Mouse (Mus musculus) limb, embryonic 14.5 days (tissue): ENCODE results near the gene Sptan1. TPM values are rescaled to one million over a fixed set of nuclear protein-coding genes. Genes with fewer than 3 reads are reported as not detected.

Experiments
- ATAC-seq: fragments of 200-750 bp; cut with Nextera tagmentation; 2 replicates; pipeline ENCODE4 v1.8.0; 2017; ENCODE audit warnings: low read depth, moderate number of reproducible peaks, moderate TSS enrichment; ENCODE audit not compliant: low FRiP score
- DNase-seq: peaks from one replicate; pipeline ENCODE4 v3.0.0-alpha.2; 2015; ENCODE audit warnings: low spot score
- H3K27ac ChIP-seq: fragments of 300-500 bp; sonication (generic); replicated peaks from 2 replicates; pipeline ENCODE4 v1.5.1; 2014; ENCODE audit warnings: low read depth, mild to moderate bottlenecking, low read length, moderate library complexity, mixed read lengths
- H3K27me3 ChIP-seq: fragments of 300-500 bp; sonication (generic); 2 replicates; pipeline ENCODE4 v1.6.1; 2014; ENCODE audit warnings: low read length, mixed read lengths; ENCODE audit not compliant: control insufficient read depth, insufficient read depth
- H3K36me3 ChIP-seq: fragments of 300-500 bp; sonication (generic); 2 replicates; pipeline ENCODE4 v1.6.1; 2014; ENCODE audit warnings: mild to moderate bottlenecking, low read length, moderate library complexity, mixed read lengths; ENCODE audit not compliant: control insufficient read depth, insufficient read depth
- H3K4me1 ChIP-seq: fragments of 300-500 bp; sonication (generic); 2 replicates; pipeline ENCODE4 v1.6.1; 2014; ENCODE audit warnings: antibody characterized with exemption, low read length, mixed read lengths; ENCODE audit not compliant: control insufficient read depth, insufficient read depth
- H3K4me2 ChIP-seq: fragments of 300-500 bp; sonication (generic); replicated peaks from 2 replicates; pipeline ENCODE4 v1.6.1; 2014; ENCODE audit warnings: low read depth, mild to moderate bottlenecking, low read length, moderate library complexity; ENCODE audit not compliant: severe bottlenecking
- H3K4me3 ChIP-seq: fragments of 300-500 bp; sonication (generic); replicated peaks from 2 replicates; pipeline ENCODE4 v1.5.1; 2014; ENCODE audit warnings: low read length
- H3K9ac ChIP-seq: fragments of 300-500 bp; sonication (generic); 2 replicates; pipeline ENCODE4 v1.6.1; 2014; ENCODE audit warnings: mild to moderate bottlenecking, low read depth, low read length, moderate library complexity; ENCODE audit not compliant: severe bottlenecking
- H3K9me3 ChIP-seq: fragments of 300-500 bp; sonication (generic); 2 replicates; pipeline ENCODE4 v1.6.1; 2016; ENCODE audit warnings: low read length; ENCODE audit not compliant: control insufficient read depth
- POLR2A ChIP-seq: fragments of 200-500 bp; IDR thresholded peaks from 2 replicates; pipeline ENCODE4 v1.8.0; 2012; ENCODE audit warnings: inconsistent platforms, mild to moderate bottlenecking, moderate library complexity, borderline replicate concordance; ENCODE audit not compliant: insufficient read depth, insufficient read length; ENCODE audit errors: extremely low read depth
- WGBS: fragments of 180-500 bp; shearing (Covaris S2); extraction: QIAGEN DNeasy Blood & Tissue Kit; methylation state at CpG from one replicate; pipeline ENCODE4 v1.1.7; 2014; 5-methylcytosine and 5-hydroxymethylcytosine counted together
- polyA plus RNA-seq, 2 experiments: library from polyadenylated mRNA; depleted of rRNA in 1 of 2; stranded (reverse) in 1 of 2; unstranded in 1 of 2; fragments of >200 nt; fragmentation: Nextera tagmentation in 1 of 2; extraction: Ambion mirVana in 1 of 2; gene quantifications; 2 replicates each; pipeline versions ENCODE4 v1.2.1 to v1.2.3; 2012 to 2014

Gene Sptan1
- polyA plus RNA-seq, 2 experiments, result 153 to 206 TPM

GRCm38 (mm10) chr2:29980661-29981060, 15.3 kb downstream of the Sptan1 start:
- H3K4me2 ChIP-seq, result no peak overlapping the region
- 91% methylated on average over 1 of the region's 1 CpGs for whole genome bisulfite sequencing
- H3K36me3 ChIP-seq, result peaks cover 78% of the 10 kb centered on the region
- H3K27me3 ChIP-seq, result no peaks in the 10 kb centered on the region
- no peaks in the 10 kb centered on the region for H3K9me3 ChIP-seq
- no peaks in the 10 kb centered on the region for H3K4me1 ChIP-seq
- no peak for DNase-seq
- ATAC-seq, result no peak
- no peak overlapping the region for H3K27ac ChIP-seq
- no peak for TF ChIP-seq POLR2A
- no peak overlapping the region for H3K4me3 ChIP-seq
- H3K9ac ChIP-seq, result no peak overlapping the region

GRCm38 (mm10) chr2:29991962-29992361, 26.6 kb downstream of the Sptan1 start:
- Histone ChIP-seq H3K27ac (no peak overlapping the region), H3K4me2 (no peak overlapping the region), H3K27me3 (no peaks in the 10 kb centered on the region), H3K4me3 (no peak overlapping the region), H3K36me3 (peaks cover 99% of the 10 kb centered on the region), H3K4me1 (no peaks in the 10 kb centered on the region), H3K9ac (no peak overlapping the region), H3K9me3 (no peaks in the 10 kb centered on the region)
- ATAC-seq (no peak), DNase-seq (no peak)
- WGBS, result 63% methylated on average over 2 of the region's 2 CpGs
- no peak for TF ChIP-seq POLR2A

GRCm38 (mm10) chr2:30009101-30009500, 43.7 kb downstream of the Sptan1 start:
- H3K36me3 ChIP-seq, result peaks cover 99% of the 10 kb centered on the region
- no peak for TF ChIP-seq POLR2A
- H3K4me2 ChIP-seq, result no peak overlapping the region
- H3K27me3 ChIP-seq, result no peaks in the 10 kb centered on the region
- H3K9ac ChIP-seq, result no peak overlapping the region
- H3K9me3 ChIP-seq, result no peaks in the 10 kb centered on the region
- no peak overlapping the region for H3K27ac ChIP-seq
- H3K4me1 ChIP-seq, result no peaks in the 10 kb centered on the region
- ATAC-seq (no peak), DNase-seq (no peak)
- WGBS, result 80% methylated on average over 1 of the region's 1 CpGs
- H3K4me3 ChIP-seq, result no peak overlapping the region

- DNase-seq, result no peak
These were observed 45.5 kb downstream of the Sptan1 start for GRCm38 (mm10) chr2:30010840-30011281.

GRCm38 (mm10) chr2:30014326-30014966, 49.1 kb downstream of the Sptan1 start:
- TF ChIP-seq POLR2A, result no peak
- H3K9me3 ChIP-seq, result no peaks in the 10 kb centered on the region
- no peaks in the 10 kb centered on the region for H3K4me1 ChIP-seq
- H3K4me2 ChIP-seq, result no peak overlapping the region
- H3K27ac ChIP-seq, result no peak overlapping the region
- ATAC-seq (no peak), DNase-seq (no peak)
- H3K27me3 ChIP-seq, result no peaks in the 10 kb centered on the region
- H3K36me3 ChIP-seq, result peaks cover 98% of the 10 kb centered on the region
- H3K4me3 ChIP-seq, result no peak overlapping the region
- H3K9ac ChIP-seq, result no peak overlapping the region
- 89% methylated on average over 11 of the region's 11 CpGs for WGBS

More at GRCm38 (mm10) chr2:30010840-30011281, 45.5 kb downstream of the Sptan1 start:
- Histone ChIP-seq H3K36me3 (peaks cover 99% of the 10 kb centered on the region), H3K9me3 (no peaks in the 10 kb centered on the region), H3K27me3 (no peaks in the 10 kb centered on the region), H3K27ac (no peak overlapping the region), H3K4me1 (no peaks in the 10 kb centered on the region), H3K4me2 (no peak overlapping the region), H3K4me3 (no peak overlapping the region), H3K9ac (no peak overlapping the region)
- TF ChIP-seq POLR2A, result no peak
- ATAC-seq, result no peak
- 92% methylated on average over 8 of the region's 8 CpGs for WGBS
